Mouse (Mus musculus): Measurements from ENCODE around the gene Elp4.

GRCm38 (mm10) chr2:105677434-105678105, 226.8 kb downstream of the Elp4 start:
- TF ChIP-seq CTCF (IDR thresholded peaks at IDR 0.05; ENCODE audit: control insufficient read depth, insufficient read depth, insufficient read length) (no peak), CEBPB (IDR thresholded peaks at IDR 0.05; ENCODE audit: low read depth) (no peak)
